Mouse (Mus musculus) layer of hippocampus, adult 6 months (tissue): ENCODE results near the gene Chil5. TPM values are rescaled to one million over a fixed set of nuclear protein-coding genes. Genes with fewer than 3 reads are reported as not detected.

Experiments
- long read RNA-seq, 2 experiments: library from polyadenylated mRNA; unstranded; transcript quantifications; one replicate each; pipeline ENCODE4 v2.0.0; 2019 to 2020
- polyA plus RNA-seq: library from polyadenylated mRNA; unstranded; fragments of <200 nt; fragmentation: Nextera tagmentation; gene quantifications from 2 replicates; pipeline ENCODE4 v1.2.3, GENCODE M21; 2021

Chil5 gene
- 0.33 TPM in 1 of 2 replicates, not detected in the other for polyA plus RNA-seq
- long read RNA-seq, experiment 1, result 0 reads
- long read RNA-seq, experiment 2, result 0 reads

DNA sequence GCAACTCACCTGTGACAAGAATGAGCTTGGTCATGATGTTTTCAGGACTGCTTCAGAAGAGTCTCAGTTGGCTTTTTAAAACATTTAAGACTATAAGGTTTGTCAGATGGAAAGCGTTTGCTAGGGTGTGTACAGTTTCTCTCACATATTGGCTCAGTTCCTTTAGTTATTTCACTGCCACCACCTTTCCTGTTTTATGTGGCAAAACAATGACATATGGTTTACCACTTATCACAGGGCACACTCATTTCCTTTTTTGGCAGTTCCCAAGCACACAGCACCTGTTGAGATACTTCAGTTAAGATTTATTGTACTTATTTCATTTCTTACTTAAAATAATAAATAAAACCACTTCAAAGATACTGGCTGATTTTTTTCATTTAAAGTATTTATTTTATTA, at the start of gene Chil5:
Gene Chil5 (minus strand): TSS at position 34 of the 400 bp plus-strand sequence.

DNA sequence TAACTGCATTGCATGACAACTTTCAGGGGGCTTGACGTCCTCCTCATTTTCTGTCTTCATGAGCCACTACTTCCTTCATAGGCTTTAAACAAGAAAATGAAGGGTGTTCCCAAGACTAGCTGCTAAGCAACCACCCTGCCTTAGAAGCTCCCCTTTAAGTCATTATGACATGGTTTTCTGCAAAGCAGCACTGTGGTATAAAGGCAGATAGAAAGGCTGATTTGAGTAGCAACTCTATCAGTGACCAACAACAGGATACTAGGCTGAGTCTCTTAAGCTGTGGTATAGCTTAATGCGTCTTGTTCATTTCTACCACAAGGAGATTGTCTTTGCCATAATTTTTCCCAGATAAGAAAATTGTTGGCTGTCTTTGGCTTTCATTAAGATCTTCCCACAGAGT, 18.1 kb downstream of the Chil5 start, which contains the start of gene Pifo:
Gene Pifo (minus strand): TSS at position 101 of the 400 bp plus-strand sequence.

DNA sequence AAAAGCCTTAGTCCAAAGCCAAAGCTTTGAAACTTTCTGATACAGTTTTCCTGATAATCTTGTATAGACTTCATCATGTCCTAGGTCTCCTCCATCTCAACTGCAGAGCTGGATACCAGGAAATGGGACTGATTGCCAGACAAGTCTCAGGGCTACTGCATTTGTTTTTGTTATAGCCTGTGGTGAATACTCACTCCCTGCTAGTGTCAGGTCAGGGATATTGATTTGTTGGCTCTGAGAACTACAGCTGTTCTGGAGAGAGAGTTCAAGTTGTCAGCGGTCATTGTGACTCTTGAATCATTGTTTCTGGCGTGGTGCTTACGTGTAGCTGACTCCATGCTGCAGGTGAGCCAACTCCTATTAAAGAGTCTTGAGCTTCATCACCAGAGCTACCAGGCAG, 59.2 kb downstream of the Chil5 start, which contains the start of gene Ovgp1:
Gene Ovgp1 (plus strand): TSS at position 301 of the 400 bp plus-strand sequence.

Other genes with a start within 250 kb of the Chil5 start
- gene Rap1a, start 231.5 kb downstream of the Chil5 start, polyA plus RNA-seq, result 38.7 and 40.4 TPM in 2 replicates
- 0.21 and 0.35 TPM in 2 replicates for gene Adora3, start 162.0 kb downstream of the Chil5 start, polyA plus RNA-seq
- 0.59 and 0.72 TPM in 2 replicates for gene Tmigd3, start 161.9 kb downstream of the Chil5 start, polyA plus RNA-seq
- gene I830077J02Rik, start 100.2 kb downstream of the Chil5 start, polyA plus RNA-seq, result 0.59 TPM in 2 replicates
- gene Wdr77, start 73.4 kb downstream of the Chil5 start, polyA plus RNA-seq, result 31.0 and 35.2 TPM in 2 replicates
- 550 and 572 TPM in 2 replicates for gene Atp5f1, start 72.7 kb downstream of the Chil5 start, polyA plus RNA-seq
- gene Ovgp1, start 59.1 kb downstream of the Chil5 start, polyA plus RNA-seq, result not detected in 2 replicates
- gene Pifo, start 18.2 kb downstream of the Chil5 start, polyA plus RNA-seq, result 3.3 and 10.9 TPM in 2 replicates
- gene Chia1, start 80.4 kb upstream of the Chil5 start, polyA plus RNA-seq, result 0.99 and 1.7 TPM in 2 replicates
- gene Chil3, start 134.8 kb upstream of the Chil5 start, polyA plus RNA-seq, result not detected in 2 replicates
- not detected in 2 replicates for gene Chil4, start 186.7 kb upstream of the Chil5 start, polyA plus RNA-seq